Mouse (Mus musculus) bone marrow macrophage, adult 2 months (primary cell): ENCODE results near the gene Dpp6.

Experiments used
- CTCF ChIP-seq: IDR thresholded peaks from 2 replicates; pipeline ENCODE4 v1.5.1; 2012; ENCODE audit warnings: low read depth, mild to moderate bottlenecking, low read length, moderate library complexity
- POLR2A ChIP-seq: IDR thresholded peaks from 2 replicates; pipeline ENCODE4 v1.6.1; 2012; ENCODE audit warnings: mild to moderate bottlenecking, low read depth, low read length, borderline replicate concordance

GRCm38 (mm10) chr5:27486138-27486537 is 669.1 kb downstream of the Dpp6 start:
- TF ChIP-seq CTCF (no peak), POLR2A (no peak)
